Mouse (Mus musculus) thymus, adult 2 months (tissue): ENCODE data around the gene Rsg1. TPM values are rescaled to one million over a fixed set of nuclear protein-coding genes. Genes with fewer than 3 reads are reported as not detected.

Source experiments
- DNase-seq: peaks from one replicate; pipeline ENCODE4 v3.0.0; 2021
- H3K27ac ChIP-seq: fragments of 200-500 bp; 2 replicates; pipeline ENCODE4 v1.5.1; 2012; ENCODE audit warnings: low read length, control low read depth; ENCODE audit not compliant: control insufficient read depth, insufficient read depth
- H3K27me3 ChIP-seq: fragments of 200-500 bp; 2 replicates; pipeline ENCODE4 v1.6.1; 2012; ENCODE audit warnings: mild to moderate bottlenecking, low read length, moderate library complexity, mixed read lengths; ENCODE audit not compliant: control insufficient read depth, insufficient read depth
- H3K36me3 ChIP-seq: fragments of 200-500 bp; 2 replicates; pipeline ENCODE4 v1.6.1; 2012; ENCODE audit warnings: mild to moderate bottlenecking, low read length, moderate library complexity; ENCODE audit not compliant: control insufficient read depth, insufficient read depth
- H3K4me1 ChIP-seq: fragments of 200-500 bp; replicated peaks from 2 replicates; pipeline ENCODE4 v1.6.1; 2012; ENCODE audit warnings: low read length; ENCODE audit not compliant: control insufficient read depth, insufficient read depth
- H3K4me3 ChIP-seq: fragments of 200-500 bp; 2 replicates; pipeline ENCODE4 v1.5.1; 2012; ENCODE audit warnings: mild to moderate bottlenecking, low read length, control low read depth, moderate library complexity; ENCODE audit not compliant: control insufficient read depth, insufficient read depth
- CTCF ChIP-seq: fragments of 200-500 bp; IDR thresholded peaks from 2 replicates; pipeline ENCODE4 v1.5.1; 2012; ENCODE audit warnings: mild to moderate bottlenecking, control low read depth, low read length, moderate library complexity, borderline replicate concordance; ENCODE audit not compliant: control insufficient read depth, poor library complexity, insufficient read depth; ENCODE audit errors: extremely low read depth
- POLR2A ChIP-seq: fragments of 200-500 bp; IDR thresholded peaks from 2 replicates; pipeline ENCODE4 v1.6.1; 2012; ENCODE audit warnings: mild to moderate bottlenecking, low read length, control low read depth, moderate library complexity; ENCODE audit not compliant: control insufficient read depth, poor library complexity, insufficient read depth; ENCODE audit errors: extremely low read depth
- WGBS: fragments of 180-500 bp; shearing (Covaris S2); methylation state at CpG from one replicate; pipeline ENCODE4 v1.1.7; 2018; 5-methylcytosine and 5-hydroxymethylcytosine counted together
- polyA plus RNA-seq: library from polyadenylated mRNA; depleted of rRNA; stranded (reverse); fragments of >200 nt; gene quantifications from 2 replicates; pipeline ENCODE4 v1.2.3, GENCODE M21; 2012

Rsg1 gene
- polyA plus RNA-seq, 1 experiment, result 3.5 TPM

GRCm38 (mm10) chr4:141242651-141243241 lies 29.0 kb downstream of the Rsg1 start:
- Histone ChIP-seq H3K27me3 (peaks cover 22% of the 10 kb centered on the region), H3K4me1 (peaks cover 7% of the 10 kb centered on the region), H3K27ac (no peak overlapping the region), H3K36me3 (no peaks in the 10 kb centered on the region), H3K4me3 (no peak overlapping the region)
- WGBS, result 41% methylated on average over 11 of the region's 11 CpGs
- TF ChIP-seq CTCF, result no peak
- TF ChIP-seq POLR2A, result no peak
- DNase-seq, result no peak

GRCm38 (mm10) chr4:141243636-141244035 lies 29.9 kb downstream of the Rsg1 start:
- Histone ChIP-seq H3K4me1 (peaks cover 7% of the 10 kb centered on the region), H3K4me3 (no peak overlapping the region), H3K27ac (no peak overlapping the region), H3K36me3 (no peaks in the 10 kb centered on the region), H3K27me3 (peaks cover 22% of the 10 kb centered on the region)
- TF ChIP-seq POLR2A (no peak), CTCF (no peak)
- no peak for DNase-seq
- WGBS, result 84% methylated on average over 5 of the region's 5 CpGs

GRCm38 (mm10) chr4:141244401-141244800 lies 30.6 kb downstream of the Rsg1 start:
- Histone ChIP-seq H3K36me3 (no peaks in the 10 kb centered on the region), H3K4me1 (peaks cover 4% of the 10 kb centered on the region), H3K27ac (no peak overlapping the region), H3K4me3 (no peak overlapping the region), H3K27me3 (peaks cover 19% of the 10 kb centered on the region)
- TF ChIP-seq POLR2A (no peak), CTCF (no peak)
- WGBS, result 69% methylated on average over 5 of the region's 5 CpGs
- no peak for DNase-seq

GRCm38 (mm10) chr4:141244931-141245425 lies 31.2 kb downstream of the Rsg1 start:
- DNase-seq, result no peak
- WGBS, result 70% methylated on average over 9 of the region's 9 CpGs
- no peak for TF ChIP-seq CTCF
- TF ChIP-seq POLR2A, result no peak
- H3K36me3 ChIP-seq, result no peaks in the 10 kb centered on the region
- peaks cover 17% of the 10 kb centered on the region for H3K27me3 ChIP-seq
- H3K4me3 ChIP-seq, result no peak overlapping the region
- no peak overlapping the region for H3K27ac ChIP-seq
- H3K4me1 ChIP-seq, result no peaks in the 10 kb centered on the region

GRCm38 (mm10) chr4:141246089-141246997 lies 32.6 kb downstream of the Rsg1 start:
- H3K27ac ChIP-seq, result no peak overlapping the region
- TF ChIP-seq POLR2A (no peak), CTCF (no peak)
- DNase-seq, result no peak
- peaks cover 11% of the 10 kb centered on the region; the same call in 1 of the 2 replicates for H3K27me3 ChIP-seq
- H3K36me3 ChIP-seq, result no peaks in the 10 kb centered on the region
- H3K4me3 ChIP-seq, result no peak overlapping the region
- H3K4me1 ChIP-seq, result no peaks in the 10 kb centered on the region
- WGBS, result 41% methylated on average over 24 of the region's 24 CpGs

GRCm38 (mm10) chr4:141246998-141247350 lies 33.2 kb downstream of the Rsg1 start:
- DNase-seq, result no peak
- no peak for TF ChIP-seq POLR2A
- no peak for TF ChIP-seq CTCF
- no peaks in the 10 kb centered on the region for H3K36me3 ChIP-seq
- no peak overlapping the region for H3K4me3 ChIP-seq
- H3K4me1 ChIP-seq, result no peaks in the 10 kb centered on the region
- H3K27ac ChIP-seq, result no peak overlapping the region
- H3K27me3 ChIP-seq, result peaks cover 9% of the 10 kb centered on the region; the same call in 1 of the 2 replicates
- 9% methylated on average over 17 of the region's 17 CpGs for WGBS
